Mouse (Mus musculus): ENCODE results near the gene Cdadc1.

Cdadc1 gene

GRCm38 (mm10) chr14:59546162-59546880, 51.4 kb downstream of the Cdadc1 start:
- in situ Hi-C loops (cut with MboI, MseI) = loop anchor here (10.0 kb wide), 1 partner anchor 792 kb away; no protein-coding TSS in a partner anchor

GRCm38 (mm10) chr14:59543956-59544355, 53.8 kb downstream of the Cdadc1 start:
- in situ Hi-C loops (cut with MboI, MseI) = loop anchor here (10.0 kb wide), 1 partner anchor 789 kb away; no protein-coding TSS in a partner anchor

GRCm38 (mm10) chr14:59543158-59543826, 54.5 kb downstream of the Cdadc1 start:
- in situ Hi-C loops (cut with MboI, MseI) = loop anchor here (10.0 kb wide), 1 partner anchor 788 kb away; no protein-coding TSS in a partner anchor

GRCm38 (mm10) chr14:59540761-59541160, 57.0 kb downstream of the Cdadc1 start:
- in situ Hi-C loops (cut with MboI, MseI) = loop anchor here (10.0 kb wide), 1 partner anchor 786 kb away; no protein-coding TSS in a partner anchor

GRCm38 (mm10) chr14:59540230-59540629, 57.5 kb downstream of the Cdadc1 start:
- in situ Hi-C loops (cut with MboI, MseI) = loop anchor here (10.0 kb wide), 1 partner anchor 785 kb away; no protein-coding TSS in a partner anchor

- in situ Hi-C loops (cut with MboI, MseI) = no loop called here
These were observed 59.8 kb downstream of the Cdadc1 start for GRCm38 (mm10) chr14:59537829-59538432.

GRCm38 (mm10) chr14:59533908-59534307, 63.9 kb downstream of the Cdadc1 start:
- in situ Hi-C loops (cut with MboI, MseI) = no loop called here

- in situ Hi-C loops (cut with MboI, MseI) = no loop called here
These were observed 64.8 kb downstream of the Cdadc1 start for GRCm38 (mm10) chr14:59532986-59533385.

- in situ Hi-C loops (cut with MboI, MseI) = no loop called here
These were observed 67.0 kb downstream of the Cdadc1 start for GRCm38 (mm10) chr14:59530801-59531200.

- in situ Hi-C loops (cut with MboI, MseI) = no loop called here
These were observed 71.9 kb downstream of the Cdadc1 start for GRCm38 (mm10) chr14:59525843-59526242.

- in situ Hi-C loops (cut with MboI, MseI) = no loop called here
These were observed 83.8 kb downstream of the Cdadc1 start for GRCm38 (mm10) chr14:59513922-59514444.

Data from regulatory T cell (primary cell).